Mouse (Mus musculus): Measurements from ENCODE around the gene P3h4. TPM values are rescaled to one million over a fixed set of nuclear protein-coding genes. Genes with fewer than 3 reads are reported as not detected.
"Not testable (repeated sequence)": the region's sequence is repeated elsewhere in the genome, so short reads cannot be mapped to it uniquely, and the experiment has no call there.

Gene P3h4
- polyA plus RNA-seq, 1 experiment from 2014 or later, result 13.8 TPM

- H3K4me1 ChIP-seq (replicated peaks; ENCODE audit: control insufficient read depth, insufficient read depth, low read length), result peaks cover 11% of the 10 kb centered on the region
- H3K27me3 ChIP-seq (replicated peaks; ENCODE audit: control insufficient read depth, insufficient read depth, low read length); H3K4me2 ChIP-seq (ENCODE audit: low read length); H3K27ac ChIP-seq (ENCODE audit: low read length); ATAC-seq; H3K9ac ChIP-seq (replicated peaks; ENCODE audit: low read depth, low read length); H3K4me3 ChIP-seq (replicated peaks; ENCODE audit: low read length); H3K36me3 ChIP-seq (ENCODE audit: control insufficient read depth, insufficient read depth); H3K9me3 ChIP-seq (ENCODE audit: control insufficient read depth, low read length): not testable (repeated sequence)
- WGBS, result no CpG with 5 or more reads among the region's 13 CpGs
Measured at GRCm38 (mm10) chr11:100361059-100361458, 53.6 kb downstream of the P3h4 start.

GRCm38 (mm10) chr11:100360175-100360574, 54.5 kb downstream of the P3h4 start:
- no peak overlapping the region for H3K4me3 ChIP-seq (replicated peaks; ENCODE audit: low read length)
- peaks cover 4% of the 10 kb centered on the region; the same call in 1 of the 2 replicates for H3K27me3 ChIP-seq (replicated peaks; ENCODE audit: control insufficient read depth, insufficient read depth, low read length)
- H3K4me2 ChIP-seq (ENCODE audit: low read length), result no peak overlapping the region
- H3K4me1 ChIP-seq (replicated peaks; ENCODE audit: control insufficient read depth, insufficient read depth, low read length), result peaks cover 12% of the 10 kb centered on the region
- no peaks in the 10 kb centered on the region for H3K9me3 ChIP-seq (ENCODE audit: control insufficient read depth, low read length)
- ATAC-seq, result no peak
- 80% methylated on average over 6 of the region's 6 CpGs for WGBS
- no peaks in the 10 kb centered on the region for H3K36me3 ChIP-seq (ENCODE audit: control insufficient read depth, insufficient read depth)
- no peak overlapping the region for H3K9ac ChIP-seq (replicated peaks; ENCODE audit: low read depth, low read length)
- no peak overlapping the region for H3K27ac ChIP-seq (ENCODE audit: low read length)

Small RNAs within 50 kb of the gene (microRNA-seq; reads per million reads assigned to microRNA genes)
- gene Gm27374, result not detected

Other genes with a start within 250 kb of the P3h4 start
- not detected in 2 replicates for gene Krt9, start 221.6 kb downstream of the P3h4 start, polyA plus RNA-seq (2015; fragmentation: Nextera tagmentation; extraction: Ambion mirVana)
- 0.38 and 1.6 TPM in 2 replicates for gene Krt14, start 207.3 kb downstream of the P3h4 start, polyA plus RNA-seq (2015; fragmentation: Nextera tagmentation; extraction: Ambion mirVana)
- gene Krt16, start 165.9 kb downstream of the P3h4 start, polyA plus RNA-seq (2015; fragmentation: Nextera tagmentation; extraction: Ambion mirVana), result not detected in 2 replicates
- gene Krt17, start 153.8 kb downstream of the P3h4 start, polyA plus RNA-seq (2015; fragmentation: Nextera tagmentation; extraction: Ambion mirVana), result 0.27 and 0.62 TPM in 2 replicates
- gene Krt42, start 145.0 kb downstream of the P3h4 start, polyA plus RNA-seq (2015; fragmentation: Nextera tagmentation; extraction: Ambion mirVana), result not detected in 2 replicates
- 1,243 and 1,295 TPM in 2 replicates for gene Eif1, start 95.0 kb downstream of the P3h4 start, polyA plus RNA-seq (2015; fragmentation: Nextera tagmentation; extraction: Ambion mirVana)
- not detected in 2 replicates for gene Gast, start 80.4 kb downstream of the P3h4 start, polyA plus RNA-seq (2015; fragmentation: Nextera tagmentation; extraction: Ambion mirVana)
- gene Hap1, start 58.7 kb downstream of the P3h4 start, polyA plus RNA-seq (2015; fragmentation: Nextera tagmentation; extraction: Ambion mirVana), result 72.3 and 164 TPM in 2 replicates
- gene Jup, start 17.1 kb downstream of the P3h4 start, polyA plus RNA-seq (2015; fragmentation: Nextera tagmentation; extraction: Ambion mirVana), result 56.2 and 62.0 TPM in 2 replicates
- 18.4 and 25.6 TPM in 2 replicates for gene Fkbp10, start 861 bp upstream of the P3h4 start, polyA plus RNA-seq (2015; fragmentation: Nextera tagmentation; extraction: Ambion mirVana)
- gene Nt5c3b, start 27.0 kb upstream of the P3h4 start, polyA plus RNA-seq (2015; fragmentation: Nextera tagmentation; extraction: Ambion mirVana), result 104 and 120 TPM in 2 replicates
- 0.62 and 0.80 TPM in 2 replicates for gene Klhl10, start 27.1 kb upstream of the P3h4 start, polyA plus RNA-seq (2015; fragmentation: Nextera tagmentation; extraction: Ambion mirVana)
- 14.3 and 17.4 TPM in 2 replicates for gene Klhl11, start 57.9 kb upstream of the P3h4 start, polyA plus RNA-seq (2015; fragmentation: Nextera tagmentation; extraction: Ambion mirVana)
- 242 and 248 TPM in 2 replicates for gene Acly, start 113.2 kb upstream of the P3h4 start, polyA plus RNA-seq (2015; fragmentation: Nextera tagmentation; extraction: Ambion mirVana)
- gene Ttc25, start 130.8 kb upstream of the P3h4 start, polyA plus RNA-seq (2015; fragmentation: Nextera tagmentation; extraction: Ambion mirVana), result 1.0 and 2.0 TPM in 2 replicates
- 22.8 and 29.8 TPM in 2 replicates for gene Cnp, start 160.1 kb upstream of the P3h4 start, polyA plus RNA-seq (2015; fragmentation: Nextera tagmentation; extraction: Ambion mirVana)
- gene Nkiras2, start 204.4 kb upstream of the P3h4 start, polyA plus RNA-seq (2015; fragmentation: Nextera tagmentation; extraction: Ambion mirVana), result 85.6 and 96.1 TPM in 2 replicates
- 296 and 326 TPM in 2 replicates for gene Dnajc7, start 205.3 kb upstream of the P3h4 start, polyA plus RNA-seq (2015; fragmentation: Nextera tagmentation; extraction: Ambion mirVana)